Mouse (Mus musculus) ES-E14 (cell line): ENCODE measurements around the gene Gm21170.
"Not testable (repeated sequence)": the region's sequence is repeated elsewhere in the genome, so short reads cannot be mapped to it uniquely, and the experiment has no call there.

Source experiments
- CHD2 ChIP-seq: IDR thresholded peaks from 2 replicates; pipeline ENCODE4 v1.6.1; 2014; ENCODE audit warnings: mild to moderate bottlenecking, low read depth, low read length, inconsistent platforms
- MAFK ChIP-seq: IDR thresholded peaks from 2 replicates; pipeline ENCODE4 v1.6.1; 2014; ENCODE audit warnings: mild to moderate bottlenecking, low read depth, low read length, inconsistent platforms; ENCODE audit not compliant: insufficient read depth

DNA sequence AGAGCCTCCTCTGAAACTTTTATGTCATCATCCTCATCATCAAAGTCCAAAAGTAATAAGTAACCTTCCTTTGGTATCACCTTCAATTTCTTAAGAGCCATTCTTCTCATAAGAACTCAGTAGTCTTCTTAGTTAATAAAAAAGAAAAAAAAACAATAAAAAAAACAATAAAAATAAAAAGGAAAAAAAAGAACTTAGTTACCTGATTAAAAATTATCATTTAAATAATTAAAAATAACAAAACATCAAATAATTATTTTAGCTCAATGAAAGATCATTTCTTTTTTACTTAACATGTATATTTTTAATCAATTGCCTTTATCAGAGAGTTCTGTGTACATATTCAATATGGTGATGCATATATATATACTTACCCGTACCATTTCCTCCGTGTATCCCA lies at the start of gene Gm21170:
- not testable (repeated sequence) for TF ChIP-seq MAFK, CHD2
